Mouse (Mus musculus): ENCODE data around the gene Xpnpep1. TPM values are rescaled to one million over a fixed set of nuclear protein-coding genes. Genes with fewer than 3 reads are reported as not detected.
A peak's percentile ranks its signal among the peaks of the same experiment; 100 is the strongest.

The Xpnpep1 gene
- polyA plus RNA-seq (2016; fragmentation: Nextera tagmentation; extraction: Ambion mirVana), result 191 TPM in 2 replicates

DNA sequence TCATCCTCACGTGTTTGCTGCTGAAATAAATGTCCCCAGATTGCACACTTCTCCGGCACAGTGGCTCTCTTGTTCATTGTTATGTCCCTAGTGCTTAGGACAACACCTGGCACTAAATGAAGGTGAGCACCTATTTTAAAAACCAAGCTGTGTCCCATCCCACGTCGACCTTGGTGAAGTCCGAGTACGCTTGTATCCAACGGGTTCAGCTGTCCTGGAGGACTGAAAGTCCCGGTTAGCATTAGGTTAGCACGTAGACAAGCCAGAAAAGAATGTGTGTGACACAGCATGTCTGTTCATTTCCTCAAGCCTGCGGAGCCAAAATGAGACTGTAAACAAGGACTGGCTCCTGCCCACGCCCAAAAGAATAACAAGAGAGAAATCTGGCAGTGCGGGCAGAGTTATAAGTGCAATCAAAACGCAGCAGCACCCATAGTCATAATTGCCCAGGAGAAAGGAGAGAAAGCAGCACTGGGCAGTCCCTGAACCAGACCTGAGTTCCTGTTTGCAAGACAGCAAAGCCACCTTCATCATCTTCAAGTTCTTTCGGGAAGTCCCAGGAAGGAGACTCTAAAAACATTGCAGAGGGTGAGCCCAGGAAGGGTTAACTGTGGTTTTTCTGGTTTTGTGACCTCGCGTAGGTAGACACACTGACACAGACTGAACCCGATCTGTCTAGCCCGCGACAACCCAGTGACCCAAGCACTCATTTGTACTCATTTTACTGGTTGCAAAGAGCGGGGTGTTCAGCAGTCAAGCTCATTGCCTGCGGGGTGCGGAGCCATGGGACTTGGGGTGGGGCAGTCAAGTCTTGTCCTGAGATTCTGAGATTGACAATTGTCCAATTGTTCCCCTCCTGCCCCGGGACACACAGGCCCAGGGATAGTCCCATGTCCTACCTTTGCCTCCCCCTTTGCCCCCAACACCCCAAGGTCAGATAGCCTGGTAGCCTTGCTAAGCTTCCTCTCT lies at the start of gene Xpnpep1:
Xpnpep1 (minus strand) TSS at position 51 of the 969 bp plus-strand sequence.
- H3K27me3 ChIP-seq (replicated peaks), result no peaks in the 10 kb centered on the region
- whole genome bisulfite sequencing, result 78% methylated on average over 23 of the region's 23 CpGs
- peak within 1 kb of the TSS; percentile 87 for H3K4me3 ChIP-seq
- peak within 1 kb of the TSS; percentile 68 for H3K4me2 ChIP-seq
- peak within 1 kb of the TSS; percentile 62 for H3K9ac ChIP-seq
- peaks cover 10% of the 10 kb centered on the region for H3K36me3 ChIP-seq
- peak within 1 kb of the TSS; percentile 87 for H3K27ac ChIP-seq (ENCODE audit: poor library complexity, severe bottlenecking)
- peaks cover 29% of the 10 kb centered on the region for H3K4me1 ChIP-seq (replicated peaks)
- no peaks in the 10 kb centered on the region for H3K9me3 ChIP-seq (replicated peaks)
- no peak for ATAC-seq (ENCODE audit: insufficient number of reproducible peaks, low FRiP score)

DNA sequence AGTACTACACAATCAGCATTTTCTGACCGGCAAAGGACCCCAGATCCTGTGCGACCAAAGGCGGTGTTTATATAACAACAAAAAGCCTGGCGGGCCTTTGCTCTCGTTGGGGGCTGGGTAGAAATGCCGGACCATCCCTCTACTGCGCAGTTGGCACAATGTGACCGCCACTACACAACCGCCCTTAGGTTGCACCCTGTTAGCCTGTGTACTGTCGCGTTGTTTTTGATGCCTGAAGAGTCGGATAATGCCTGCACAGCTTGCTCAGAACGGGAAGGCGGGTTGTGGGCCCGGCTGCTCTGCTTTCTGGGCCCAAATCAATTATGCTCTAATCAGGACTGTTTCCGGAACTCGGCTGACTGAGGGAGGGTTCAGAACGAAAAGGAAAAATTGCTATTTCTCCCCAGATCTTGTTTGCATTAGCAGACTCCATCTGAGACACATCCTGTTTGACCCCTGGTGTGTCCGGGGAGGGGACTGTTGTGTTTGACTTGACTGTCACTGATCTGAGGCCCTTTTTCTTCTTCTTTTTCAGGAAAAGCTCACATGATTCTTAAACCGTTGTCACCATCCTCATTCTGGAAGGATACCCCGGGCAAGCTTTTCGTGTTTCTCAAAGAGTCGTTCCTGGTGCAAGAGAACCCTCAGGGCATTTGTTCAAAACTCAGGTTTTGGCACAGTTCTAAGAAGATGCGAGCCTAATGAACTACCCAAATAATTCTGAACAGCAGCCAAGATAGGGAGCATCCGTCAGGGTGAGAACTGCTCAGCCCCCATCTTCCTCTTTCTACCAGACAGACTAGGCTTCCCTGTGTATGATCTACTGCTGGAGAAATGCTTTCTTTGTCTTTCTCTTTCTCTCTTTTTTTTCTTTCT lies 47.5 kb upstream of the Xpnpep1 start:
- no peaks in the 10 kb centered on the region for H3K27me3 ChIP-seq (replicated peaks)
- no peak overlapping the region for H3K4me3 ChIP-seq
- peaks cover 35% of the 10 kb centered on the region for H3K4me1 ChIP-seq (replicated peaks)
- peak overlapping the region; percentile 17; the same call in 1 of the 2 replicates for H3K9ac ChIP-seq
- peak; percentile 75 for ATAC-seq (ENCODE audit: insufficient number of reproducible peaks, low FRiP score)
- peak overlapping the region; percentile 41 for H3K4me2 ChIP-seq
- WGBS, result 30% methylated on average over 25 of the region's 25 CpGs
- 0 out of 2 replicates have a peak, but pooled peaks cover 4% of the 10 kb centered on the region for H3K9me3 ChIP-seq (replicated peaks)
- H3K27ac ChIP-seq (ENCODE audit: poor library complexity, severe bottlenecking), result peak overlapping the region; percentile 84
- H3K36me3 ChIP-seq, result 0 out of 2 replicates have a peak, but pooled peaks cover 3% of the 10 kb centered on the region

DNA sequence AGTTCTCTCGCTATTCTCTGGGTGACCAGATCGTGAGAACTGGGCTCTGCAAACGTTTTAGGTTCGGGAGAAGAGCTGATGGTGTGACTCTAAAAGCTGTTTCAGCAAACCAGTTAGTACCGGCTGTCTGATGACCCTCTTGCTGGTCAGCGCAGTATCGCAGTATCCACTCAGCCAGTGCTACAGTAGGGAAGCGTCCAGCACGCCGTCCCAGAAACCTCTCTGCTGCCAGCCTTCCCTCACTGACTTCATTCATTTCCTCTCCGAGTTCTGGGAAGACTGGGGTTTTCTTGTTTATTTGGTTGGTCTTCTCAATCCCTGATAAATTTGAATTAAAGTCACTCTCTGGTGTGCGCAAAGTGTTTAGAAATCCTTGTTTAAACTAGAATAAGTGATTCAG lies 46.8 kb upstream of the Xpnpep1 start:
- peaks cover 36% of the 10 kb centered on the region; the same call in 1 of the 2 replicates for H3K4me1 ChIP-seq (replicated peaks)
- peak overlapping the region; percentile 41 for H3K4me2 ChIP-seq
- H3K9me3 ChIP-seq (replicated peaks), result 0 out of 2 replicates have a peak, but pooled peaks cover 4% of the 10 kb centered on the region
- 0 out of 2 replicates have a peak, but pooled peaks cover 3% of the 10 kb centered on the region for H3K36me3 ChIP-seq
- H3K27me3 ChIP-seq (replicated peaks), result no peaks in the 10 kb centered on the region
- 55% methylated on average over 12 of the region's 12 CpGs for WGBS
- no peak overlapping the region for H3K9ac ChIP-seq
- peak overlapping the region; percentile 84 for H3K27ac ChIP-seq (ENCODE audit: poor library complexity, severe bottlenecking)
- no peak overlapping the region for H3K4me3 ChIP-seq
- no peak for ATAC-seq (ENCODE audit: insufficient number of reproducible peaks, low FRiP score)

GRCm38 (mm10) chr19:53084735-53085134 lies 44.7 kb upstream of the Xpnpep1 start:
- no peak overlapping the region for H3K9ac ChIP-seq
- H3K4me3 ChIP-seq, result no peak overlapping the region
- H3K27ac ChIP-seq (ENCODE audit: poor library complexity, severe bottlenecking), result 0 out of 2 replicates have a peak overlapping the region, but pooled peaks have one; percentile 6
- 27% methylated on average over 5 of the region's 5 CpGs for WGBS
- peak; percentile 40; the same call in 1 of the 2 replicates for ATAC-seq (ENCODE audit: insufficient number of reproducible peaks, low FRiP score)
- 0 out of 2 replicates have a peak, but pooled peaks cover 4% of the 10 kb centered on the region for H3K9me3 ChIP-seq (replicated peaks)
- H3K4me1 ChIP-seq (replicated peaks), result peaks cover 37% of the 10 kb centered on the region; the same call in 1 of the 2 replicates
- 0 out of 2 replicates have a peak, but pooled peaks cover 3% of the 10 kb centered on the region for H3K36me3 ChIP-seq
- H3K4me2 ChIP-seq, result no peak overlapping the region
- H3K27me3 ChIP-seq (replicated peaks), result no peaks in the 10 kb centered on the region

DNA sequence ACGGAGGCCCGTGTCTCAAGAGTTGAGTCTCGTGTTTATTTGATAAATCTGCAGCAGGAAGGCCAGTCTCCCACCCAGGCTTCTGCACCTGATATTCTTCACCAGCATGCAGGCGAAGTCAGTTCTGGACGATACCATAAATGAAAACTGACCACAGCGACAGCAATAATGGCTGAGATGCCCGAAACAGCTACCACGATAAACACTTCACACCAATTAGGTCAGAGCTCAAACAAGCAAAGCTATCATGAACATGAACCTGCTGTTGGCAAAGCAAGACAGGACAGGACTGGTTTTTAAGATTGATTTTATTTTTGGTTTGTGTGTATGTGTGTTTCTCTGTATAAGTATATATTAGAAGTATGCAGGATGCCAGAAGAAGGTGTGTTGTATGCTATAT lies 42.8 kb upstream of the Xpnpep1 start:
- no peak overlapping the region for H3K4me3 ChIP-seq
- H3K36me3 ChIP-seq, result 0 out of 2 replicates have a peak, but pooled peaks cover 3% of the 10 kb centered on the region
- H3K9ac ChIP-seq, result no peak overlapping the region
- H3K27ac ChIP-seq (ENCODE audit: poor library complexity, severe bottlenecking), result no peak overlapping the region
- no peak for ATAC-seq (ENCODE audit: insufficient number of reproducible peaks, low FRiP score)
- peaks cover 34% of the 10 kb centered on the region; the same call in 1 of the 2 replicates for H3K4me1 ChIP-seq (replicated peaks)
- H3K9me3 ChIP-seq (replicated peaks), result 0 out of 2 replicates have a peak, but pooled peaks cover 4% of the 10 kb centered on the region
- WGBS, result 70% methylated on average over 8 of the region's 8 CpGs
- no peak overlapping the region for H3K4me2 ChIP-seq
- no peaks in the 10 kb centered on the region for H3K27me3 ChIP-seq (replicated peaks)

GRCm38 (mm10) chr19:53081339-53081738 lies 41.3 kb upstream of the Xpnpep1 start:
- Histone ChIP-seq H3K27ac (ENCODE audit: poor library complexity, severe bottlenecking) (no peak overlapping the region), H3K36me3 (0 out of 2 replicates have a peak, but pooled peaks cover 3% of the 10 kb centered on the region), H3K27me3 (replicated peaks) (no peaks in the 10 kb centered on the region), H3K4me3 (no peak overlapping the region), H3K4me1 (replicated peaks) (peaks cover 29% of the 10 kb centered on the region; the same call in 1 of the 2 replicates), H3K9ac (no peak overlapping the region), H3K4me2 (no peak overlapping the region), H3K9me3 (replicated peaks) (0 out of 2 replicates have a peak, but pooled peaks cover 4% of the 10 kb centered on the region)
- no peak for ATAC-seq (ENCODE audit: insufficient number of reproducible peaks, low FRiP score)
- WGBS, result 76% methylated on average over 3 of the region's 3 CpGs

DNA sequence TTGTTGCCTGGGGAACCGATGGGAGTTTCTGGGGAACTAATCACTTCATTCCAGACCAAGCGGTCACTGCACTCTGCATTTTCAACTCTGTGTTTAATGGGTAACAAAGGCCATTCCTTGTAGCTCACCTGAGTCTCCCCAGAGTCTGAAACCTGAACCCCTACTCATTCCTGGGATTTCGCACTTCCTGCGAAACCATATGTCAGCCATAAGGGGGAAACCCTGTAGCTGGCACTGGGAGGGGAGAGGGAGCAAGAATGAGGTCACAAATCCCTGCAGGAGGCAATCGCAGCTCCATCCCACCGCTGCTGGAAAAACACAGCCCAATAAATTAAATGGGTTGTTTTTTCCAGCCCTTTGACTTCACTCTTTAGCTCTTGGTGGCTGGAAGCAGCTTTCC lies 40.9 kb upstream of the Xpnpep1 start:
- Histone ChIP-seq H3K4me2 (no peak overlapping the region), H3K9me3 (replicated peaks) (0 out of 2 replicates have a peak, but pooled peaks cover 4% of the 10 kb centered on the region), H3K4me1 (replicated peaks) (peaks cover 31% of the 10 kb centered on the region; the same call in 1 of the 2 replicates), H3K27ac (ENCODE audit: poor library complexity, severe bottlenecking) (no peak overlapping the region), H3K9ac (no peak overlapping the region), H3K27me3 (replicated peaks) (no peaks in the 10 kb centered on the region), H3K36me3 (0 out of 2 replicates have a peak, but pooled peaks cover 3% of the 10 kb centered on the region), H3K4me3 (no peak overlapping the region)
- ATAC-seq (ENCODE audit: insufficient number of reproducible peaks, low FRiP score), result no peak
- WGBS, result 29% methylated on average over 6 of the region's 6 CpGs

- Histone ChIP-seq H3K9ac (no peak overlapping the region), H3K4me1 (replicated peaks) (peaks cover 33% of the 10 kb centered on the region; the same call in 1 of the 2 replicates), H3K4me3 (no peak overlapping the region), H3K4me2 (no peak overlapping the region), H3K9me3 (replicated peaks) (0 out of 2 replicates have a peak, but pooled peaks cover 4% of the 10 kb centered on the region), H3K27me3 (replicated peaks) (no peaks in the 10 kb centered on the region), H3K27ac (ENCODE audit: poor library complexity, severe bottlenecking) (no peak overlapping the region), H3K36me3 (0 out of 2 replicates have a peak, but pooled peaks cover 3% of the 10 kb centered on the region)
- no peak for ATAC-seq (ENCODE audit: insufficient number of reproducible peaks, low FRiP score)
- 62% methylated on average over 3 of the region's 3 CpGs for WGBS
Observed at GRCm38 (mm10) chr19:53080487-53080886, 40.5 kb upstream of the Xpnpep1 start.

GRCm38 (mm10) chr19:53080026-53080425 lies 40.0 kb upstream of the Xpnpep1 start:
- Histone ChIP-seq H3K4me2 (no peak overlapping the region), H3K27me3 (replicated peaks) (no peaks in the 10 kb centered on the region), H3K4me3 (no peak overlapping the region), H3K36me3 (0 out of 2 replicates have a peak, but pooled peaks cover 3% of the 10 kb centered on the region), H3K9ac (no peak overlapping the region), H3K9me3 (replicated peaks) (0 out of 2 replicates have a peak, but pooled peaks cover 4% of the 10 kb centered on the region), H3K27ac (ENCODE audit: poor library complexity, severe bottlenecking) (no peak overlapping the region), H3K4me1 (replicated peaks) (peaks cover 33% of the 10 kb centered on the region; the same call in 1 of the 2 replicates)
- 80% methylated on average over 11 of the region's 11 CpGs for WGBS
- ATAC-seq (ENCODE audit: insufficient number of reproducible peaks, low FRiP score), result no peak

Measured in heart, embryonic 12.5 days (tissue).